8 mouse cellular contexts compared by ENCODE assay signal in the genomic region with DNA sequence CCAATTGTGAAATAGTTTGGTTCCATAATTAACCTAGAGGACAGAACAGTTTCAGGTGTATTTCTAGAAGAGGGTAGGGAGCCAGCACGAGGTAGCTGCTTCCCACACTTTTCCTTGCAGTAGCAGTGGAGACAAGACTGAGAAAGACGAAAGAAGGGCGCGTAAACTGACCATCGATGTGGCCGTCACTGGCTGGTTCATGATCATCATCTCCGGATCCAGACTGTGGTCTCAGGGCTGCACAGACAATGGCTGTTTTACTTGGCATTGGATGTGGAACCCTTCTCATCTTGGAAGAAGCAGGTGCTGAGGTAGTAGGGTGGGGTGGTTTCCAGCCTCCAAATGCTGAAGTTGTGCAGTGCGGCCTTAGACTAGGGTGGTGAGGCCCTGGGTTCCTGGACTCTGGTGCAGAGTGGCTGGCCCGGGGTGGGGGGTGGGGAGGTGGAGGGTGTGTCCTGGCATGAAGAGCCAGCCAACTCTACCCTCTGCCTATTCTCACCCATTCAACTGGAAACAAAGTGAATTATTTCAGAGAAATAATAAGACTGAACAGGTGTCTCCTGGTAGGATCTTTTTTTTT. TPM values are rescaled to one million over a fixed set of nuclear protein-coding genes. Genes with fewer than 3 reads are reported as not detected.
DNase-seq lines count a peak whose midpoint lies in the region; ATAC-seq and TF ChIP-seq lines count a peak whose summit lies in the region.

No protein-coding gene starts in this region.

- H3K4me3 ChIP-seq in heart, embryonic 10.5 days: peak overlapping the region; percentile 78
- H3K4me3 ChIP-seq in G1E (ENCODE audit: low read depth, low read length): peak overlapping the region; percentile 77; the same call in 1 of the 2 replicates
- peak overlapping the region; percentile 66 for H3K4me3 ChIP-seq in hindbrain, embryonic 10.5 days
- peak overlapping the region; percentile 81 for H3K4me3 ChIP-seq in liver, embryonic 16.5 days (ENCODE audit: low read depth, low read length)

- H3K9ac ChIP-seq in liver, embryonic 16.5 days (ENCODE audit: low read depth, low read length): peak overlapping the region; percentile 88

- DNase-seq in heart, embryonic 10.5 days (ENCODE audit: low spot score): no peak
- DNase-seq in heart, postnatal 25 days (ENCODE audit: low spot score): no peak
- DNase-seq in G1E (ENCODE audit: low spot score): no peak
- DNase-seq in hindbrain, embryonic 10.5 days (ENCODE audit: low spot score): no peak
- DNase-seq in layer of hippocampus, adult 9-11 months: no peak
- DNase-seq in right cerebral cortex, postnatal 4 days: no peak
- no peak for DNase-seq in urinary bladder, postnatal 14 days (ENCODE audit: low spot score)

- H3K36me3 ChIP-seq in heart, embryonic 10.5 days: no peaks in the 10 kb centered on the region
- no peaks in the 10 kb centered on the region for H3K36me3 ChIP-seq in G1E (replicated peaks)
- no peaks in the 10 kb centered on the region for H3K36me3 ChIP-seq in hindbrain, embryonic 10.5 days
- H3K36me3 ChIP-seq in liver, embryonic 16.5 days (ENCODE audit: control insufficient read depth, insufficient read depth): no peaks in the 10 kb centered on the region

- no peak for ATAC-seq in G1E (ENCODE audit: extremely low read depth, insufficient number of reproducible peaks, low FRiP score, poor library complexity, severe bottlenecking)
- ATAC-seq in liver, embryonic 16.5 days (ENCODE audit: low read depth): no peak

- WGBS in heart, embryonic 10.5 days: 31% methylated on average over 9 of the region's 9 CpGs
- 39% methylated on average over 9 of the region's 9 CpGs for WGBS in hindbrain, embryonic 10.5 days
- WGBS in liver, embryonic 16.5 days (ENCODE audit: insufficient replicate concordance): 36% methylated on average over 9 of the region's 9 CpGs

- H3K4me2 ChIP-seq in liver, embryonic 16.5 days (ENCODE audit: low read depth, low read length): peak overlapping the region; percentile 92

- H3K9me3 ChIP-seq in heart, embryonic 10.5 days: no peaks in the 10 kb centered on the region
- H3K9me3 ChIP-seq in G1E (replicated peaks): peaks cover 2% of the 10 kb centered on the region; the same call in 1 of the 2 replicates
- no peaks in the 10 kb centered on the region for H3K9me3 ChIP-seq in hindbrain, embryonic 10.5 days
- H3K9me3 ChIP-seq in liver, embryonic 16.5 days (replicated peaks; ENCODE audit: control insufficient read depth, low read length): no peaks in the 10 kb centered on the region

- H3K27ac ChIP-seq in heart, embryonic 10.5 days: peak overlapping the region; percentile 94; the same call in 1 of the 2 replicates
- H3K27ac ChIP-seq in hindbrain, embryonic 10.5 days: peak overlapping the region; percentile 92
- no peak overlapping the region; the same call in 1 of the 2 replicates for H3K27ac ChIP-seq in liver, embryonic 16.5 days (ENCODE audit: low read length)

- TF ChIP-seq CTCF in G1E (IDR thresholded peaks at IDR 0.05; ENCODE audit: low read depth, low read length): no peak

- peaks cover 18% of the 10 kb centered on the region for H3K4me1 ChIP-seq in heart, embryonic 10.5 days
- H3K4me1 ChIP-seq in G1E (ENCODE audit: insufficient read depth, low read depth, low read length): peaks cover 56% of the 10 kb centered on the region
- H3K4me1 ChIP-seq in hindbrain, embryonic 10.5 days (replicated peaks): peaks cover 13% of the 10 kb centered on the region
- H3K4me1 ChIP-seq in liver, embryonic 16.5 days (ENCODE audit: control insufficient read depth, low read depth, low read length): peaks cover 47% of the 10 kb centered on the region

- intact Hi-C loops in heart, postnatal 25 days (cut with DNase I): loop anchor here (2.0 to 5.0 kb wide), 2 partner anchors 47 to 139 kb away; a partner anchor contains a TSS

- peaks cover 12% of the 10 kb centered on the region for H3K27me3 ChIP-seq in heart, embryonic 10.5 days (ENCODE audit: insufficient read depth, poor library complexity, severe bottlenecking)
- no peaks in the 10 kb centered on the region for H3K27me3 ChIP-seq in G1E (ENCODE audit: insufficient read depth, low read length)
- H3K27me3 ChIP-seq in hindbrain, embryonic 10.5 days (ENCODE audit: insufficient read depth, poor library complexity, severe bottlenecking): no peaks in the 10 kb centered on the region
- no peaks in the 10 kb centered on the region for H3K27me3 ChIP-seq in liver, embryonic 16.5 days (ENCODE audit: control insufficient read depth, insufficient read depth, low read depth, low read length)

RNA-seq across cellular contexts. Expression of a gene that starts 45.5 kb away (rescaled TPM):
- polyA plus RNA-seq in heart, embryonic 10.5 days (2016; fragmentation: Nextera tagmentation; extraction: Ambion mirVana): 18.3 and 21.8 TPM in 2 replicates
- 10 to 100 TPM; 52.1 to 53.0 TPM for total RNA-seq in heart, postnatal 25 days (2021)
- total RNA-seq in G1E (2014; fragmentation: Nextera tagmentation) (184 and 189 TPM in 2 replicates), G1E (2017) (31.4 and 34.7 TPM in 2 replicates)
- 111 and 123 TPM in 2 replicates for polyA plus RNA-seq in G1E (2012)
- polyA plus RNA-seq in hindbrain, embryonic 10.5 days (2016; fragmentation: Nextera tagmentation; extraction: Ambion mirVana): 14.0 and 15.6 TPM in 2 replicates
- polyA plus RNA-seq in liver, embryonic 16.5 days (2015; fragmentation: Nextera tagmentation; extraction: Ambion mirVana): 14.2 and 14.9 TPM in 2 replicates
